Mouse (Mus musculus) stomach, postnatal 0 days (tissue): ENCODE measurements at regions not wholly inside any gene's neighbourhood (a gene's known extent, or its start where the extent isn't known, plus 50 kb on each side); places are given as distances from the start of the nearest gene placed in this dataset.
A peak's percentile ranks its signal among the peaks of the same experiment; 100 is the strongest.

Experiments used
- ATAC-seq: fragments of 200-750 bp; cut with Nextera tagmentation; 2 replicates; pipeline ENCODE4 v1.8.0; 2017; ENCODE audit not compliant: low FRiP score, low TSS enrichment
- DNase-seq: peaks from one replicate; pipeline ENCODE4 v3.0.0-alpha.2; 2016; ENCODE audit warnings: low spot score
- H3K27ac ChIP-seq: fragments of 300-500 bp; sonication (generic); replicated peaks from 2 replicates; pipeline ENCODE4 v1.5.1; 2014; ENCODE audit warnings: mild to moderate bottlenecking, control low read depth
- H3K27me3 ChIP-seq: fragments of 300-500 bp; sonication (generic); 2 replicates; pipeline ENCODE4 v1.6.1; 2014; ENCODE audit warnings: low read length; ENCODE audit not compliant: control insufficient read depth, insufficient read depth
- H3K36me3 ChIP-seq: fragments of 300-500 bp; sonication (generic); 2 replicates; pipeline ENCODE4 v1.6.1; 2014; ENCODE audit warnings: low read length, mixed read lengths; ENCODE audit not compliant: control insufficient read depth, insufficient read depth
- H3K4me1 ChIP-seq: fragments of 300-500 bp; sonication (generic); replicated peaks from 2 replicates; pipeline ENCODE4 v1.6.1; 2014; ENCODE audit warnings: antibody characterized with exemption; ENCODE audit not compliant: control insufficient read depth, insufficient read depth
- H3K4me2 ChIP-seq: fragments of 300-500 bp; sonication (generic); replicated peaks from 2 replicates; pipeline ENCODE4 v1.6.1; 2014; ENCODE audit warnings: low read depth, mild to moderate bottlenecking, control low read depth, moderate library complexity
- H3K4me3 ChIP-seq: fragments of 300-500 bp; sonication (generic); 2 replicates; pipeline ENCODE4 v1.5.1; 2014; ENCODE audit warnings: low read depth, low read length, control low read depth
- H3K9ac ChIP-seq: fragments of 300-500 bp; sonication (generic); 2 replicates; pipeline ENCODE4 v1.6.1; 2014; ENCODE audit warnings: mild to moderate bottlenecking, low read length, control low read depth, mixed read lengths
- H3K9me3 ChIP-seq: fragments of 300-500 bp; sonication (generic); 2 replicates; pipeline ENCODE4 v1.6.1; 2016; ENCODE audit warnings: low read length; ENCODE audit not compliant: control insufficient read depth
- CTCF ChIP-seq: IDR thresholded peaks from 2 replicates; pipeline ENCODE4 v1.5.1; 2016; ENCODE audit warnings: antibody characterized with exemption, low read depth, mild to moderate bottlenecking, moderate library complexity
- EP300 ChIP-seq: optimal IDR thresholded peaks from 2 replicates; pipeline ENCODE3; 2016; ENCODE audit warnings: antibody characterized with exemption
- WGBS: fragments of 180-500 bp; shearing (Covaris S2); extraction: QIAGEN DNeasy Blood & Tissue Kit; methylation state at CpG from one replicate; pipeline ENCODE4 v1.1.7; 2014; 5-methylcytosine and 5-hydroxymethylcytosine counted together

DNA sequence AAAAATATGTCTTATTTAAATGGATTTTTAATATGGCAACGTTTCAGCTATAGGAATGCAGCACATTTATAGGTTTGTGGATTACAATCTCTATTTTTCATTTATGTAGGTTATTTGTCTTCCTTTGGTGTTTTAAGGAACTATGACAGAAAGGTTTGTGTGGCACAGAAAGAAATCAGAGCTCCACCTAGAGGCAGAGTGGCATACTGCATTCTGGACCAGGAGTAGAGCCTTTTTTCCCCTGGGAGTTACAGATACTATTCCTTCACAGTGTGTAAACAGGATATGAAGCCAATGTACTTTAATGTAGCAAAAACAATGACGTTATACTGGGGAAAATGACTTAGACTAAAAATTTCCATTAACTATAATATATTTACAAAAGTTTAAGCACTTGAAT, 94.9 kb upstream of the St8sia4 start:
- WGBS = 2% methylated on average over 2 of the region's 2 CpGs
- ATAC-seq = no peak
- no peak overlapping the region for H3K27ac ChIP-seq
- no peak for TF ChIP-seq EP300
- TF ChIP-seq CTCF = peak; percentile 88
- DNase-seq = peak; percentile 48
- H3K4me2 ChIP-seq = no peak overlapping the region
- H3K9me3 ChIP-seq = no peaks in the 10 kb centered on the region
- H3K4me1 ChIP-seq = no peaks in the 10 kb centered on the region
- H3K36me3 ChIP-seq = no peaks in the 10 kb centered on the region
- no peak overlapping the region for H3K9ac ChIP-seq
- no peak overlapping the region for H3K4me3 ChIP-seq
- no peaks in the 10 kb centered on the region for H3K27me3 ChIP-seq

DNA sequence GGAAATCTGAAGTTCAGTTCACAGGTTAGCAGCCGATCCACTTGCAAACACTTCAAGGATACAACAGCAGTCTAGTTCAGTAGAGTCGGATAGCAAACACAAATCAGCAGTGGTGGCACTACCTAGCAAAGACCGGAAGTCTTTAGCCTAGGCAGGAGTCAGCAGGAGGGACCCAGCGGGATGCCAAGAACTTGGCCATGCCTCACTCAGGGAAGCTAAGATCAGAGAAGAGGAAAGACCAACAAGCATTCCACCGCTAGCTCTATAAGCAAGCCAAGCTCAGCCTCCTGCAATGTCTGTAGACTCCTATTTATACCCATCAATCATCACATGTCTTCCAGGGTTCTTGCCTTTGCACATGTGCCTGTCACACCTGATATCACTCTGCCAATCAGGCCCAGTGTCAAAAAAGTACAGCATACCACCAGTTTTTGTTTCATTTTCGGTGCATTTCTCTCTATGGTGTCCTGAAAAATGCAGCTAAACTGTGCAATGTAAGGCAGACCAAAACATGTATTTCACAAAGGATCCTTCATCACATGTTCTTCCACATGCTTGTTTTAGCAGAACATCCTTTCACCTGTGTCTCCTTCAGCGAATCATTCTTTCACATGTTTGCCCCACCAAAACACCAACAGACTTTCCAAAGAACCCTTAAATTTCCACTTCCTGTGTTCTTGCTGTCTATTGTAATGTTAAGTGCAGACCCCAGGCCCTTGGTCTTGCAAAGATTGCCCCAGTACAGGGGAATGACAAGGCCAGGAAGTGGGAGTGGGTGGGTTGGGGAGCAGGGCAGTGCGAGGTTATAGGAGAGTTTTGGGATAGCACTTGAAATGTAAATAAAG, 86.9 kb upstream of the St8sia4 start:
- TF ChIP-seq EP300 (no peak), CTCF (no peak)
- Histone ChIP-seq H3K27me3 (no peaks in the 10 kb centered on the region), H3K9ac (no peak overlapping the region), H3K27ac (no peak overlapping the region), H3K4me3 (no peak overlapping the region), H3K36me3 (no peaks in the 10 kb centered on the region), H3K4me2 (no peak overlapping the region), H3K9me3 (no peaks in the 10 kb centered on the region), H3K4me1 (no peaks in the 10 kb centered on the region)
- no peak for ATAC-seq
- WGBS = 85% methylated on average over 8 of the region's 8 CpGs
- DNase-seq = no peak

GRCm38 (mm10) chr1:95753517-95753916, 86.1 kb upstream of the St8sia4 start:
- H3K36me3 ChIP-seq = no peaks in the 10 kb centered on the region
- no peak overlapping the region for H3K9ac ChIP-seq
- no peak overlapping the region for H3K4me3 ChIP-seq
- no peaks in the 10 kb centered on the region for H3K4me1 ChIP-seq
- no peak overlapping the region for H3K4me2 ChIP-seq
- 73% methylated on average over 1 of the region's 1 CpGs for WGBS
- TF ChIP-seq EP300 = no peak
- TF ChIP-seq CTCF = no peak
- DNase-seq = no peak
- no peak overlapping the region for H3K27ac ChIP-seq
- no peaks in the 10 kb centered on the region for H3K27me3 ChIP-seq
- no peaks in the 10 kb centered on the region for H3K9me3 ChIP-seq
- no peak for ATAC-seq

GRCm38 (mm10) chr1:95748940-95749339, 81.6 kb upstream of the St8sia4 start:
- no peak for TF ChIP-seq CTCF
- TF ChIP-seq EP300 = no peak
- Histone ChIP-seq H3K4me3 (no peak overlapping the region), H3K4me1 (no peaks in the 10 kb centered on the region), H3K9ac (no peak overlapping the region), H3K27me3 (no peaks in the 10 kb centered on the region), H3K27ac (no peak overlapping the region), H3K36me3 (no peaks in the 10 kb centered on the region), H3K9me3 (no peaks in the 10 kb centered on the region), H3K4me2 (no peak overlapping the region)
- ATAC-seq (no peak), DNase-seq (no peak)
- 58% methylated on average over 1 of the region's 1 CpGs for WGBS

DNA sequence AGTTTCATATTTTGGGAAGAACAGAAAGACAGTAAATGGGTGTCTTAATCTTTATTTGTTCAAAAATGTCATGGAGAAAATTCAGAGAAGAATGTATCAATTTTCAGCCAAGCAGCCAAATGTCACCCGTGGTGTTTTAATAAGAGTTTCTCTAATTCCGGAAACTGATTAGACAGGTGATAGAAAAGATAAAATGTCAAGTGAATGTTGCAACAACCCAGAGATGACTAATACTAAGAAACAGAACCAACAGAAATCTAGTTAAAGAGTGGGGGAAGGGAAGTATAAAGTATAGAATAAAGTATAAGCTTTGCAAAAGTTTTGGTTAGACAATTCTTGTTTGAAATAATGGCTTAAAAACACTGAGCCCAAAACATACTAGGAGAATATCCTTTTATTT, 79.9 kb upstream of the St8sia4 start:
- no peaks in the 10 kb centered on the region for H3K36me3 ChIP-seq
- H3K4me1 ChIP-seq = no peaks in the 10 kb centered on the region
- H3K4me2 ChIP-seq = no peak overlapping the region
- ATAC-seq (no peak), DNase-seq (no peak)
- WGBS = 71% methylated on average over 2 of the region's 2 CpGs
- TF ChIP-seq CTCF (no peak), EP300 (no peak)
- H3K9ac ChIP-seq = no peak overlapping the region
- H3K27me3 ChIP-seq = no peaks in the 10 kb centered on the region
- no peaks in the 10 kb centered on the region for H3K9me3 ChIP-seq
- H3K4me3 ChIP-seq = no peak overlapping the region
- no peak overlapping the region for H3K27ac ChIP-seq

- WGBS = 47% methylated on average over 2 of the region's 2 CpGs
- Histone ChIP-seq H3K4me2 (no peak overlapping the region), H3K4me3 (no peak overlapping the region), H3K27me3 (no peaks in the 10 kb centered on the region), H3K9me3 (no peaks in the 10 kb centered on the region), H3K4me1 (no peaks in the 10 kb centered on the region), H3K9ac (no peak overlapping the region), H3K36me3 (no peaks in the 10 kb centered on the region), H3K27ac (no peak overlapping the region)
- ATAC-seq = no peak
- DNase-seq = no peak
- TF ChIP-seq CTCF (no peak), EP300 (no peak)
Measured at GRCm38 (mm10) chr1:95744446-95744845, 77.1 kb upstream of the St8sia4 start.
